Mouse (Mus musculus) MEL (cell line): ENCODE results near the gene Zfp566. TPM values are rescaled to one million over a fixed set of nuclear protein-coding genes. Genes with fewer than 3 reads are reported as not detected.
A peak's percentile ranks its signal among the peaks of the same experiment; 100 is the strongest.
"Not testable (repeated sequence)": the region's sequence is repeated elsewhere in the genome, so short reads cannot be mapped to it uniquely, and the experiment has no call there.

ENCODE experiments used
- DNase-seq: peaks from one replicate; pipeline ENCODE4 v3.0.0; 2011; ENCODE audit warnings: low read depth, low spot score
- H3K27ac ChIP-seq: 2 replicates; pipeline ENCODE4 v1.5.1; 2012; ENCODE audit warnings: low read depth, mild to moderate bottlenecking, control low read depth, low read length, moderate library complexity; ENCODE audit not compliant: control insufficient read depth
- H3K27me3 ChIP-seq, 2 experiments: fragments of 150-350 bp in 1 of 2; sonication (generic) in 1 of 2; 2 replicates each; pipeline ENCODE4 v1.6.1; 2012; ENCODE audit warnings: low read length in 2 of 2, mild to moderate bottlenecking in 2 of 2, improper control_type of control experiment in 1 of 2, moderate library complexity in 1 of 2; ENCODE audit not compliant: insufficient read depth in 2 of 2, control insufficient read depth in 1 of 2
- H3K36me3 ChIP-seq, 2 experiments: 2 replicates each; pipeline ENCODE4 v1.6.1; 2012 to 2014; ENCODE audit warnings: low read length in 2 of 2, improper control_type of control experiment in 1 of 2, inconsistent platforms in 1 of 2, mild to moderate bottlenecking in 1 of 2; ENCODE audit not compliant: insufficient read depth in 2 of 2, control insufficient read depth in 1 of 2
- H3K4me1 ChIP-seq, 2 experiments: fragments of 150-350 bp in 1 of 2; sonication (generic) in 1 of 2; 2 replicates each; pipeline ENCODE4 v1.6.1; 2012; ENCODE audit warnings: low read length in 2 of 2, improper control_type of control experiment in 1 of 2, mild to moderate bottlenecking in 1 of 2; ENCODE audit not compliant: insufficient read depth in 2 of 2, control insufficient read depth in 1 of 2
- H3K4me3 ChIP-seq, 2 experiments: fragments of 150-350 bp in 1 of 2; sonication (generic) in 1 of 2; 2 replicates each; pipeline ENCODE4 v1.5.1; 2012; ENCODE audit warnings: low read depth in 2 of 2, low read length in 2 of 2, mild to moderate bottlenecking in 2 of 2, moderate library complexity in 2 of 2, control low read depth in 1 of 2, improper control_type of control experiment in 1 of 2; ENCODE audit not compliant: control insufficient read depth in 1 of 2, insufficient read depth in 1 of 2
- H3K79me2 ChIP-seq: 2 replicates; pipeline ENCODE4 v1.6.1; 2012; ENCODE audit warnings: mild to moderate bottlenecking, low read length, moderate library complexity; ENCODE audit not compliant: control insufficient read depth, poor library complexity, insufficient read depth
- H3K9ac ChIP-seq: 2 replicates; pipeline ENCODE4 v1.6.1; 2012; ENCODE audit warnings: low read depth, mild to moderate bottlenecking, control low read depth, low read length, moderate library complexity; ENCODE audit not compliant: control insufficient read depth, poor library complexity, severe bottlenecking
- H3K9me3 ChIP-seq: fragments of 150-350 bp; sonication (generic); replicated peaks from 2 replicates; pipeline ENCODE4 v1.6.1; 2012; ENCODE audit warnings: mild to moderate bottlenecking, low read length, improper control_type of control experiment, moderate library complexity; ENCODE audit not compliant: insufficient read depth
- BHLHE40 ChIP-seq: IDR thresholded peaks from 2 replicates; pipeline ENCODE4 v1.6.1; 2012; ENCODE audit warnings: low read depth, mild to moderate bottlenecking, inconsistent platforms, low read length, improper control_type of control experiment, borderline replicate concordance
- CHD2 ChIP-seq: IDR thresholded peaks from 2 replicates; pipeline ENCODE4 v1.6.1; 2011; ENCODE audit warnings: low read length, improper control_type of control experiment
- CTCF ChIP-seq, 3 experiments: IDR thresholded peaks in 2 of 3; conservative IDR thresholded peaks in 1 of 3; 2 replicates each; pipeline ENCODE4 v1.5.1; 2011 to 2012; ENCODE audit warnings: low read length in 3 of 3, low read depth in 2 of 3, mild to moderate bottlenecking in 2 of 3, improper control_type of control experiment in 1 of 3, inconsistent platforms in 1 of 3, mixed read lengths in 1 of 3, moderate library complexity in 1 of 3; ENCODE audit not compliant: control insufficient read depth in 1 of 3, insufficient read depth in 1 of 3, poor library complexity in 1 of 3, severe bottlenecking in 1 of 3
- E2F4 ChIP-seq: IDR thresholded peaks from 2 replicates; pipeline ENCODE4 v1.6.1; 2011; ENCODE audit warnings: low read depth, low read length, improper control_type of control experiment, borderline replicate concordance
- JUND ChIP-seq: IDR thresholded peaks from 2 replicates; pipeline ENCODE4 v1.6.1; 2011; ENCODE audit warnings: low read depth, mild to moderate bottlenecking, improper control_type of control experiment, low read length
- MYB ChIP-seq: IDR thresholded peaks from 2 replicates; pipeline ENCODE4 v1.6.1; 2011; ENCODE audit warnings: mild to moderate bottlenecking, low read depth, low read length, improper control_type of control experiment
- MYC ChIP-seq: IDR thresholded peaks from 2 replicates; pipeline ENCODE4 v1.6.1; 2011; ENCODE audit warnings: low read depth, mild to moderate bottlenecking, low read length, improper control_type of control experiment, moderate library complexity
- POLR2A ChIP-seq, 2 experiments: IDR thresholded peaks; 2 replicates each; pipeline ENCODE4 v1.6.1; 2011 to 2012; ENCODE audit warnings: low read length in 2 of 2, mild to moderate bottlenecking in 2 of 2, control low read depth in 1 of 2, improper control_type of control experiment in 1 of 2, low read depth in 1 of 2, moderate library complexity in 1 of 2; ENCODE audit not compliant: control insufficient read depth in 1 of 2, insufficient read depth in 1 of 2, poor library complexity in 1 of 2
- POLR2AphosphoS5 ChIP-seq: IDR thresholded peaks from 2 replicates; pipeline ENCODE4 v1.6.1; 2012; ENCODE audit warnings: low read depth, borderline replicate concordance, mild to moderate bottlenecking, inconsistent platforms, low read length, moderate library complexity, mixed read lengths
- RAD21 ChIP-seq: IDR thresholded peaks from 2 replicates; pipeline ENCODE4 v1.6.1; 2011; ENCODE audit warnings: mild to moderate bottlenecking, low read depth, low read length, improper control_type of control experiment
- RCOR1 ChIP-seq: IDR thresholded peaks from 2 replicates; pipeline ENCODE4 v1.6.1; 2012; ENCODE audit warnings: low read depth, mild to moderate bottlenecking, inconsistent platforms, low read length, improper control_type of control experiment
- SIN3A ChIP-seq: IDR thresholded peaks from 2 replicates; pipeline ENCODE4 v1.6.1; 2012; ENCODE audit warnings: low read length, improper control_type of control experiment, inconsistent platforms
- SMC3 ChIP-seq: IDR thresholded peaks from 2 replicates; pipeline ENCODE4 v1.6.1; 2011; ENCODE audit warnings: low read depth, low read length, improper control_type of control experiment
- TAL1 ChIP-seq: IDR thresholded peaks from 2 replicates; pipeline ENCODE4 v1.6.1; 2012; ENCODE audit warnings: mild to moderate bottlenecking, inconsistent platforms, low read length, moderate library complexity, mixed read lengths
- TBP ChIP-seq: IDR thresholded peaks from 2 replicates; pipeline ENCODE4 v1.8.0; 2011; ENCODE audit warnings: low read depth, low read length, improper control_type of control experiment
- USF2 ChIP-seq, 2 experiments: IDR thresholded peaks; 2 replicates each; pipeline ENCODE4 v1.6.1; 2011 to 2012; ENCODE audit warnings: improper control_type of control experiment in 2 of 2, low read length in 2 of 2, borderline replicate concordance in 1 of 2, inconsistent platforms in 1 of 2, low read depth in 1 of 2, mild to moderate bottlenecking in 1 of 2; ENCODE audit not compliant: insufficient read depth in 1 of 2
- ZC3H11A ChIP-seq: IDR thresholded peaks from 2 replicates; pipeline ENCODE4 v1.6.1; 2012; ENCODE audit warnings: low read depth, mild to moderate bottlenecking, inconsistent platforms, low read length, improper control_type of control experiment
- ZMIZ1 ChIP-seq: IDR thresholded peaks from 2 replicates; pipeline ENCODE4 v1.6.1; 2012; ENCODE audit warnings: low read depth, mild to moderate bottlenecking, inconsistent platforms, low read length, improper control_type of control experiment, moderate library complexity
- ZNF384 ChIP-seq: IDR thresholded peaks from 2 replicates; pipeline ENCODE4 v1.6.1; 2012; ENCODE audit warnings: low read depth, mild to moderate bottlenecking, inconsistent platforms, low read length, improper control_type of control experiment
- polyA plus RNA-seq, 2 experiments: library from polyadenylated mRNA; stranded (reverse) in 1 of 2; unstranded in 1 of 2; fragments of >175 nt in 1 of 2; fragments of >200 nt in 1 of 2; gene quantifications; 2 replicates each; pipeline versions ENCODE4 v1.2.1 to v1.2.4; 2012; ENCODE audit warnings: low replicate concordance in 2 of 2, low read depth in 1 of 2; ENCODE audit not compliant: insufficient read length in 2 of 2, insufficient read depth in 1 of 2, missing spikeins in 1 of 2
- total RNA-seq: library from RNA; depleted of rRNA; stranded (reverse); fragments of 300-350 nt; gene quantifications from 2 replicates; pipeline ENCODE4 v1.2.3, GENCODE M21; 2012

The Zfp566 gene
- total and polyA plus RNA-seq, 3 experiments, result 7.3 to 8.0 TPM; not detected in 1

- TF ChIP-seq RCOR1 (no peak), TAL1 (no peak), BHLHE40 (no peak), SIN3A (peak; percentile 15; the same call in 1 of the 2 replicates), ZMIZ1 (peak; percentile 83; the same call in 1 of the 2 replicates), ZNF384 (no peak), POLR2AphosphoS5 (no peak), ZC3H11A (no peak), MYC (no peak), RAD21 (no peak), USF2 (IDR thresholded peaks at IDR 0.05; ENCODE audit: borderline replicate concordance in 1 of 2, insufficient read depth in 1 of 2, low read depth in 1 of 2, low read length in 2 of 2) (no peak), SMC3 (no peak), CTCF (IDR thresholded peaks at IDR 0.05 in 2 of 3, conservative IDR thresholded peaks at IDR 0.05 in 1 of 3; ENCODE audit: control insufficient read depth in 1 of 3, insufficient read depth in 1 of 3, low read depth in 2 of 3, low read length in 3 of 3, poor library complexity in 1 of 3, severe bottlenecking in 1 of 3) (no peak), E2F4 (no peak)
Measured at GRCm38 (mm10) chr7:30121308-30122187, 31.2 kb upstream of the Zfp566 start, which contains the start of gene Zfp382 (continued).

- H3K4me3 ChIP-seq, H3K79me2 ChIP-seq, H3K27me3 ChIP-seq, H3K9me3 ChIP-seq, H3K4me1 ChIP-seq, H3K9ac ChIP-seq, H3K36me3 ChIP-seq: not testable (repeated sequence)
- H3K27ac ChIP-seq, result peak overlapping the region; percentile 35; the same call in 1 of the 2 replicates
- peak; percentile 64 for TF ChIP-seq TBP
- DNase-seq, result peak; percentile 73
Measured at GRCm38 (mm10) chr7:30117935-30118334, 27.6 kb upstream of the Zfp566 start.

DNA sequence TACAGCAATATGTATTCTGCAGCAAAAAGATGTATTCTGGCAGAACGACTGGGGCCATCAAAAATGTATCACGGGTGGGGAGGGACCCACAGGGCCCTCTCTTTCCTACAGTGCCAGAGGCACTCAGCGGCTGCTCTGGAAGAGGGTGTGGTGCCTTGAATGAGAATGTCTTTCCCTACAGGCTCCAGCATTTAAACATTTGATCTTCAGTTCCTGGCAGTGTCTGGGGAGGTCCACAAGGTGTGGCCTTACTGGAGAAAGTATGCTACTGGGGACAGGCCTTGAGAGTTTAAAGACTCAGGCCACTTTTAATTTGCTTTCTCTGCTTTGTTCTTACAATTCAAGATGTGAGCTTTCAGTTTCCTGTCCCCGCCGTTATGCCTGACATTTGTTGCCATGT is 25.7 kb upstream of the Zfp566 start:
- Histone ChIP-seq H3K9me3 (no peaks in the 10 kb centered on the region), H3K4me3 (no peak overlapping the region), H3K4me1 (no peaks in the 10 kb centered on the region), H3K36me3 (no peaks in the 10 kb centered on the region), H3K27me3 (no peaks in the 10 kb centered on the region), H3K27ac (no peak overlapping the region), H3K79me2 (no peaks in the 10 kb centered on the region), H3K9ac (no peak overlapping the region)
- no peak for DNase-seq
- TF ChIP-seq JUND (no peak), POLR2A (IDR thresholded peaks at IDR 0.05; ENCODE audit: control insufficient read depth in 1 of 2, insufficient read depth in 1 of 2, low read depth in 1 of 2, low read length in 2 of 2, poor library complexity in 1 of 2) (no peak), TAL1 (no peak), BHLHE40 (no peak), MYB (no peak), CHD2 (no peak)
